Mouse (Mus musculus): Measurements from ENCODE around the gene Slc25a23. TPM values are rescaled to one million over a fixed set of nuclear protein-coding genes. Genes with fewer than 3 reads are reported as not detected.
"Not testable (repeated sequence)": the region's sequence is repeated elsewhere in the genome, so short reads cannot be mapped to it uniquely, and the experiment has no call there.

The Slc25a23 gene
- polyA plus RNA-seq, 1 experiment from 2014 or later: 14.7 TPM

DNA sequence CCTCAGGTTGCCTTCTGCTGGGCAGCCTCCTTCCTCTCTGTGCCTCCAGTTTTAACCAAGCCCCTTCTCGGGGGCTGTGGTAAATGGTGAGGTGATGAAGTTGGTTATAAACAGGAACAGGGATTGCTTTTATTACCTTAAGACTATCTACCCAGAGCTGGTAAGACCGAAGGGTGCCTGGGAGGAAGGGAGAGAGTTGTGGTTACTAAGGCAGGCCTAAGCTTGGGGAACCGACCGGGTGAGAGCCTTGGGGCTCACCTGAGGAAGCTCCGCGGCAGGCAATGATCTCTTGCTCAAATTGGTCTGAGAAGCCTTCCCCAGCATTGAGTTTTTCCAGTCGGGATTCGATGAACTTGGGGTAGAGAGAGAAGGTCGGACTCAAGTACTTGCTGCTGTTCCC is 10.6 kb upstream of the Slc25a23 start:
- Histone ChIP-seq H3K9ac (no peak overlapping the region), H3K4me1 (replicated peaks) (no peaks in the 10 kb centered on the region; the same call in 1 of the 2 replicates), H3K9me3 (replicated peaks) (no peaks in the 10 kb centered on the region), H3K27ac (no peak overlapping the region), H3K27me3 (peaks cover 36% of the 10 kb centered on the region), H3K4me2 (no peak overlapping the region), H3K36me3 (no peaks in the 10 kb centered on the region), H3K4me3 (no peak overlapping the region)
- ATAC-seq (replicated peaks; ENCODE audit: insufficient number of reproducible peaks, insufficient read depth, low FRiP score, low read depth): no peak
- WGBS: 15% methylated on average over 9 of the region's 9 CpGs

DNA sequence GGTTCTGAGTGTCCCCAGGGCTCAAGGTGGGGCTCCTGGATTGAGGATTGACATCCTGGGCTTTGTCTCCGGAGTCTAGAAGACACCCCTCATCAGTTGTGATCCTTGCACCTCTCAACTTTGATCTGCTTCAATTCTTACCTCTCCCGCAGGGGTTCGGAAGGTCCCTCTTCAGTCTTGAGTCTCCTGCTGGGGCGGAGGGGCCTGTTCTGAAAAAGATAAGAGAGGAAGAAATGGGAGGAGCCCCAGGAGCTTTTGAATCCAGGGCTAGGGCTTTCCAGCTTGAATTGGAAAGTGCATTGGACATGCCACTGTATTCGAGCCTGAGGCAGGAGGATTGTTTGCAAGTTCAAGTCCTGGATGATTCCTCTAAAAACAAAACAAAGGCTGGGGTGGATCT is 7.2 kb upstream of the Slc25a23 start:
- H3K4me2 ChIP-seq: no peak overlapping the region
- H3K4me3 ChIP-seq: no peak overlapping the region
- WGBS: 46% methylated on average over 5 of the region's 5 CpGs
- no peaks in the 10 kb centered on the region for H3K9me3 ChIP-seq (replicated peaks)
- H3K27ac ChIP-seq: no peak overlapping the region
- H3K36me3 ChIP-seq: no peaks in the 10 kb centered on the region
- H3K9ac ChIP-seq: no peak overlapping the region
- peaks cover 62% of the 10 kb centered on the region for H3K27me3 ChIP-seq
- no peak for ATAC-seq (replicated peaks; ENCODE audit: insufficient number of reproducible peaks, insufficient read depth, low FRiP score, low read depth)
- H3K4me1 ChIP-seq (replicated peaks): peaks cover 8% of the 10 kb centered on the region

DNA sequence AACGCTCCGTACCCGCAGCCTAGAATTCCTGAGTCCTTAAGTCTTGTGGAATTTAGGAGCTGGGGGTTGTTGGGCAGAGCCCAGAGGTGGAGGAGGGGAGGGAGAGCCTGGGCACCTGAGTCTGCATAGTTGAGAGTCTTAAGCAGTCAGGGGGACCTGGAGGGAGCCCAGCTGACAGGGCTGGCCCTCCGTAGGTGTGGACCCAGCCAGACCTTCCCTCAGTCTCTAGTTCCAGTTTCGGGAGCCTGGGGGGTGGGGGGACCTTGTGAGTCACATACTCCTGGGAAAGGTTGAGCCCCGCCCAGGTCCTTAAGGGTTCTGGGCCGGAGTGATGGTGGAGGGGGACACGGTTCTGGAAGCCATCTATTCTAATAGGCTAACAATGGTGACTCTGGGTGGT is 3.4 kb upstream of the Slc25a23 start:
- no peak for ATAC-seq (replicated peaks; ENCODE audit: insufficient number of reproducible peaks, insufficient read depth, low FRiP score, low read depth)
- Histone ChIP-seq H3K9me3 (replicated peaks) (no peaks in the 10 kb centered on the region), H3K36me3 (no peaks in the 10 kb centered on the region), H3K4me2 (no peak overlapping the region), H3K9ac (no peak overlapping the region), H3K4me1 (replicated peaks) (peaks cover 32% of the 10 kb centered on the region), H3K4me3 (0 out of 2 replicates have a peak overlapping the region, but pooled peaks have one; percentile 41), H3K27me3 (peaks cover 50% of the 10 kb centered on the region), H3K27ac (no peak overlapping the region)
- 18% methylated on average over 8 of the region's 8 CpGs for WGBS

DNA sequence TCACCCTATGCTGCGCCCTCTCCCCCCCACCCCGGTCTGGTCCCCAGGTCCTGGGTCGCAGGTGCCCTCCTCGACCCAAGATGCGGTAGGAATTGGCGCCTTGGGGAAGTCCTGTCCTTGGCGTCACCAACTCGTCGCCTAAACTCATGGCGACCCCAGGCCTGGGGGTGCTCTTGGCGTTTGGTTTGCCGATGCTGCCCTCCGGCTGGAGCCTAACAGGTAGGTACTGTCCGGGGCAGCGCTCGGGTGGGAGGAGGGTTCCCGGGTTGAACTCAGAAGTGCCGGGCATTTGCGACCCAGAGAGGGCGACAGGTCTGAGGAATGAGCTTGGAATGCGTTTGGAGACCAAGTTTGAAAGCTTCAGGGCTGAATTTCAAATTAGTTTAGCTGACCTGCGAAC is 2.9 kb upstream of the Slc25a23 start:
- H3K4me3 ChIP-seq: peak overlapping the region; percentile 41
- ATAC-seq (replicated peaks; ENCODE audit: insufficient number of reproducible peaks, insufficient read depth, low FRiP score, low read depth): no peak
- 1% methylated on average over 22 of the region's 22 CpGs for WGBS
- H3K4me2 ChIP-seq: peak overlapping the region; percentile 80
- H3K27me3 ChIP-seq: peaks cover 47% of the 10 kb centered on the region
- no peak overlapping the region for H3K27ac ChIP-seq
- H3K36me3 ChIP-seq: no peaks in the 10 kb centered on the region
- H3K9ac ChIP-seq: peak overlapping the region; percentile 35
- H3K9me3 ChIP-seq (replicated peaks): no peaks in the 10 kb centered on the region
- peaks cover 36% of the 10 kb centered on the region for H3K4me1 ChIP-seq (replicated peaks)

DNA sequence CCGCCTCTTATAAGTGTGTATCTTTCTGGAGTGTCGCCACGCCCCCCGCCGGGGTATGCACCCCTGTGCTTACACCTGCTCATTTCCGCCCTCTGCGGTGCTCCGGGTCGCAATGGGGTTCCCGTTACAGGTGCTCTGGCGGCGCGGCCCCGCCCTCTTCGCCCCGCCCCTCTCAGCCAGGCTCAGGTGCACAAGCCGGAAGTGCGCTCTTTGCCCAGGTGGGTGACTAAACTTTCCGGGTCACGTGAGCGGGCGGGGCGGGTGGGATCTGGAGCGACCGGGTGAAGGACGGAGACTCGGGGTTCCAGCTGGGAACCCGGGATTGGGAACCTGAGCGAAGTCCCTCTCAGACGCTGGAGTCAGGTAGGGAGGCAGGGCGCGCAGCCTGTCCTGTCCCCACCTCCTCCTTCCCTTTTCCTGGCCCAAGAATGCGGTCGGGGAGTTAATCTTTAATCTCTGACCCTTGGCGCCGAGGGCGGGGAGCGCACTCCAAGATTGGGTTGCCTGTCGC is 2.4 kb upstream of the Slc25a23 start:
- peak overlapping the region; percentile 35 for H3K9ac ChIP-seq
- no peaks in the 10 kb centered on the region for H3K9me3 ChIP-seq (replicated peaks)
- 2% methylated on average over 39 of the region's 39 CpGs for WGBS
- H3K4me1 ChIP-seq (replicated peaks): peaks cover 36% of the 10 kb centered on the region
- peak overlapping the region; percentile 80 for H3K4me2 ChIP-seq
- no peaks in the 10 kb centered on the region for H3K36me3 ChIP-seq
- H3K4me3 ChIP-seq: peak overlapping the region; percentile 41
- no peak overlapping the region for H3K27ac ChIP-seq
- H3K27me3 ChIP-seq: peaks cover 46% of the 10 kb centered on the region
- ATAC-seq (replicated peaks; ENCODE audit: insufficient number of reproducible peaks, insufficient read depth, low FRiP score, low read depth): no peak

DNA sequence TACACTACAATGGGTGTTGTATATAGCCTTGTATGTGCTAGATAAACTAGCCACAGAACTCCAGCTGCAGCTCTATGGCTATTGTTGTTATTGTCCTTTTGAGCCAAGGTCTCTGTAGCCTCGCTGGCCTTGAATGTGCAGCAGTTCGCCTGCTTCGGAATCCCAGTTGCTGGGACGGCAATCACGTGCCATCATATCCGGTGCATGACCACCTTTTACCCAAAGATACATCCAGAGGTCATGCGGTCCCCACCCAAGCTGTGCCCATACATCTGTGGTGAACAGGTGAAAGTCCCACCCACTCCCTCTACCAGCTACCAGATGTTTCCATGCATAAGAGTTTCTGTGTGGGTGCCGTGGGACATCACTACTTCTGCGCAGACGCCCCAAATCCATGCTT is 1.4 kb upstream of the Slc25a23 start:
- Histone ChIP-seq H3K9ac (no peak overlapping the region), H3K27ac (no peak overlapping the region), H3K4me2 (peak overlapping the region; percentile 80), H3K9me3 (replicated peaks) (no peaks in the 10 kb centered on the region), H3K4me3 (peak overlapping the region; percentile 96), H3K27me3 (peaks cover 44% of the 10 kb centered on the region), H3K4me1 (replicated peaks) (peaks cover 36% of the 10 kb centered on the region), H3K36me3 (peaks cover 5% of the 10 kb centered on the region; the same call in 1 of the 2 replicates)
- no peak for ATAC-seq (replicated peaks; ENCODE audit: insufficient number of reproducible peaks, insufficient read depth, low FRiP score, low read depth)
- 36% methylated on average over 10 of the region's 10 CpGs for WGBS

DNA sequence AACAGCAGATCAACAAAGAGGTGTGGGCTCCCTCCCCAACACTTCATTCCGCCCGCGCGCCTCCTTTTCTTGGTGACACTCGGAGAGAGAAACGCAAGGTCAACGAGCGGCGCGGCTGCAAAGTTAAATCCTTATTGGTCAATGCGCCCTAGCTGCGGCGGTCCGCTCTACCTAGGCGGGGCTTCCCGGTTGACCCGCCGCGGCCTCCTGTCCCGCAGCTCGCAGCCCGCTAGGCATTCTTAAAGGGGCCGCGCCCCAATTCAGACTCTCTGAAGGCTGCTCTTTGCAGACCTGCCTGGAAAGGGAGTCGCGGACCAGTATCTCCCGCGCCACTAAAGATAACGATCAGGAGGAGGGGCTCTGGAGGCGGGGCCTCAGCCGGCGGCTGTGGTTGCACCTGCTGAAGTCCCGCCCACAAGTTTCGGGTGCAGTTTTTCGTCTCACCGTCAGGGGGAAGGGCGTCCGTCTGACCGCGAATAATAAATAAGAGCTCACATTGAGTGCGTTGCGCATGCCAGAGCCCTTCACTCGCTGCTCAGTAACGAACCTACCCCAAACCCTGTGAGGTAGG is 653 bp upstream of the Slc25a23 start:
- no peaks in the 10 kb centered on the region for H3K9me3 ChIP-seq (replicated peaks)
- peak overlapping the region; percentile 96 for H3K4me3 ChIP-seq
- peak overlapping the region; percentile 80 for H3K4me2 ChIP-seq
- H3K4me1 ChIP-seq (replicated peaks): peaks cover 36% of the 10 kb centered on the region
- peaks cover 7% of the 10 kb centered on the region; the same call in 1 of the 2 replicates for H3K36me3 ChIP-seq
- H3K27me3 ChIP-seq: peaks cover 37% of the 10 kb centered on the region
- 0% methylated on average over 44 of the region's 44 CpGs for WGBS
- ATAC-seq (replicated peaks; ENCODE audit: insufficient number of reproducible peaks, insufficient read depth, low FRiP score, low read depth): peak; percentile 88
- peak overlapping the region; percentile 90; the same call in 1 of the 2 replicates for H3K9ac ChIP-seq
- H3K27ac ChIP-seq: peak overlapping the region; percentile 89

DNA sequence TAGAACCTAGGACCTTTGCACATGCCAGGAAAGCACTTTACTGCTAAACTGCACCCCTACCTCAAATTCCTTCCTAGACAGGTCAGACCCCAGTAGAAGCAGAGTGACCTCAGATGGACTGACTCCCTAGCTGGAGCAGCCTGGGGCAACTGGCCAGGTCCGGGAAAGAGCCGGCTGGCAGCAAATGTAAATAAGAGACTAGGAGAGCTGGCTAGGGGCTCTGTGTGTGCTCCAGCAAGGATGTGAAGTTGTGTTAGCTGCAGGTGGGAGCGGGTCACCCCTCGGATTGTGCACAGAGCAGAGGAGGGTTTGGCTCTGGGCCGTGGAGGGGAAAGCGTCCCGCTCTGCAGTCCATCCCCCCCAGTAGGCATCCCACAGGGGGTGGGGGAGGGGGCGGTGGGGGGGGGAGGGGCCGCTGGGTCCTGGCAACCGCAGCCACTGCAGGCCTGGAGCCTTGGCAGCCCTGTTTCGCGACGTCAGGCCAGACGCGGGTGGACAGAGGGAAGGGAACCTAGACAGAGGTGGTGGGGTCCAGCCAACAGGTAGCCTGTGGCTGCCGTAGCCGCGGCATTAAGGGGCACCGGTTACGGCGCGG is 675 bp downstream of the Slc25a23 start, which contains the start of gene Crb3:
Gene Crb3, plus strand, starts transcription at position 215 of the 595 bp plus-strand sequence.
- Histone ChIP-seq H3K9ac (peak within 1 kb of the TSS; percentile 90), H3K27me3 (peaks cover 28% of the 10 kb centered on the region), H3K9me3 (replicated peaks) (no peaks in the 10 kb centered on the region), H3K36me3 (peaks cover 20% of the 10 kb centered on the region; the same call in 1 of the 2 replicates), H3K4me1 (replicated peaks) (peaks cover 36% of the 10 kb centered on the region), H3K27ac (peak within 1 kb of the TSS; percentile 89), H3K4me3 (peak within 1 kb of the TSS; percentile 96), H3K4me2 (peak within 1 kb of the TSS; percentile 80)
- no peak; the same call in 1 of the 2 replicates for ATAC-seq (replicated peaks; ENCODE audit: insufficient number of reproducible peaks, insufficient read depth, low FRiP score, low read depth)
- WGBS: 3% methylated on average over 18 of the region's 22 CpGs

DNA sequence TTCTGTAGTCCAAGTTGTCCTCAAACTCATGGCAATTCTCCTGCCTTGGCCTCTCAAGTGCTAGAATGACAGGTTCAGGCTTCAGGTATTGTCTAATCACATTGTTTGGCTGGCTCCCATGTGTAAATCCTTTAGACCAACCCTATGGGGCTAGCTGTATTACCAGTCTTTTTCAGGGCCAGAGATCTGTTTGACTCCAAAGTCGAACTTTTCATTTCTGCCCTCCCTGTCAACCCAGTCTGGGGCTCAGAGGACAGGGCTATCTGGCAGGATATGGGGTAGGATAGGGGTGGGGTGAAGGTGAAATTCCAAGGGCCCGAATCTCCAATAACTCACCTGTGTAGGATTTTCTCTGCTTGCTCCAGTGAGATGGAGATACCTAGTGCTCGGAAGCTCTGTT is 3.4 kb downstream of the Slc25a23 start:
- H3K27me3 ChIP-seq: peaks cover 4% of the 10 kb centered on the region
- no peak overlapping the region for H3K9ac ChIP-seq
- H3K36me3 ChIP-seq: peaks cover 40% of the 10 kb centered on the region
- no peak for ATAC-seq (replicated peaks; ENCODE audit: insufficient number of reproducible peaks, insufficient read depth, low FRiP score, low read depth)
- 79% methylated on average over 3 of the region's 3 CpGs for WGBS
- H3K4me3 ChIP-seq: no peak overlapping the region
- H3K4me2 ChIP-seq: no peak overlapping the region
- no peak overlapping the region for H3K27ac ChIP-seq
- peaks cover 22% of the 10 kb centered on the region for H3K4me1 ChIP-seq (replicated peaks)
- H3K9me3 ChIP-seq (replicated peaks): no peaks in the 10 kb centered on the region

DNA sequence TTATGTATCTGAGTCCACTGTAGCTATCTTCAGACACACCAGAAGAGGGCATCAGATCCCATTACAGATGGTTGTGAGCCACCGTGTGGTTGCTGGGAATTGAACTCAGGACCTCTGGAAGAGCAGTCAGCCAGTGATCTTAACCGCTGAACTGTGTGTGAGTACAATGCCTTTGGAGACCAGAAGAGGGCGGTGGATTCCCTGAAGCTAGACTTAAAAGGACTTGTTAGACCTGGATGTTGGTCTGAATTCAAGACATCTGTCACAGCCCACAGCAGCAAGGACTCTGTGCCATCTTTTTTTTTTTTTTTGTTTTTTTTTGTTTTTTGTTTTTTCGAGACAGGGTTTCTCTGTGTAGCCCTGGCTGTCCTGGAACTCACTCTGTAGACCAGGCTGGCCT is 8.0 kb downstream of the Slc25a23 start:
- 90% methylated on average over 4 of the region's 4 CpGs for WGBS
- not testable (repeated sequence) for H3K9me3 ChIP-seq (replicated peaks); H3K27me3 ChIP-seq; ATAC-seq (replicated peaks; ENCODE audit: insufficient number of reproducible peaks, insufficient read depth, low FRiP score, low read depth); H3K4me3 ChIP-seq; H3K9ac ChIP-seq; H3K4me2 ChIP-seq; H3K27ac ChIP-seq; H3K4me1 ChIP-seq (replicated peaks)
- H3K36me3 ChIP-seq: peaks cover 49% of the 10 kb centered on the region

DNA sequence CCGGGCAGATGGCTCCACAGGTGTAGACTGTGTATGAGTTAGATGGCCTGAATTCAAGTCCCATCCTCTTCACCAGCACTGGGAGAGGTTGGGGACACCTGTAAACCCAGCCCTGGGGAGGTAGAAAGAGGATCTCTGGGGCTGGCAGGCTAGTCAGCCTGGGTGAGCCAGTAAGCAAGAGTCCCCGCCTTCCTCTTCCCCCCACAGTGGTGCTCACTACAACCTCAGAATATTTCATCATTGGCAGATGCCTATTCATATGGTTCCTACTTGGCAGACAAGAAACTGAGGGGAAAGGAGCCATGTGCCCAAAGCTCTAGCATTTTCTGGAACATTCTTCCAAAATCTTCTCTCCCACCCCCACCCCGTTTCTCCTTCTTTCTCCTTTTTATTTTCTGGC is 10.8 kb downstream of the Slc25a23 start:
- H3K9me3 ChIP-seq (replicated peaks): no peaks in the 10 kb centered on the region
- WGBS: 89% methylated on average over 3 of the region's 3 CpGs
- no peak overlapping the region for H3K4me2 ChIP-seq
- no peak overlapping the region for H3K9ac ChIP-seq
- no peak overlapping the region for H3K4me3 ChIP-seq
- no peaks in the 10 kb centered on the region for H3K4me1 ChIP-seq (replicated peaks)
- ATAC-seq (replicated peaks; ENCODE audit: insufficient number of reproducible peaks, insufficient read depth, low FRiP score, low read depth): no peak
- no peaks in the 10 kb centered on the region for H3K27me3 ChIP-seq
- peaks cover 31% of the 10 kb centered on the region for H3K36me3 ChIP-seq
- H3K27ac ChIP-seq: no peak overlapping the region
